Mouse (Mus musculus) hindbrain, embryonic 15.5 days (tissue): ENCODE data around the gene Gpbp1. TPM values are rescaled to one million over a fixed set of nuclear protein-coding genes. Genes with fewer than 3 reads are reported as not detected.

Experiments used
- ATAC-seq: fragments of 200-750 bp; cut with Nextera tagmentation; 2 replicates; pipeline ENCODE4 v1.8.0; 2017; ENCODE audit warnings: low read depth, moderate number of reproducible peaks, moderate TSS enrichment; ENCODE audit not compliant: low FRiP score
- H3K27ac ChIP-seq: fragments of 300-500 bp; sonication (generic); replicated peaks from 2 replicates; pipeline ENCODE4 v1.5.1; 2015; ENCODE audit warnings: mild to moderate bottlenecking, inconsistent platforms
- H3K27me3 ChIP-seq: fragments of 300-500 bp; sonication (generic); 2 replicates; pipeline ENCODE4 v1.6.1; 2015; ENCODE audit warnings: control low read depth, inconsistent platforms
- H3K36me3 ChIP-seq: fragments of 300-500 bp; sonication (generic); 2 replicates; pipeline ENCODE4 v1.6.1; 2015; ENCODE audit warnings: control low read depth, inconsistent platforms
- H3K4me1 ChIP-seq: fragments of 300-500 bp; sonication (generic); replicated peaks from 2 replicates; pipeline ENCODE4 v1.6.1; 2015; ENCODE audit warnings: control low read depth, inconsistent platforms
- H3K4me2 ChIP-seq: fragments of 300-500 bp; sonication (generic); 2 replicates; pipeline ENCODE4 v1.6.1; 2015; ENCODE audit warnings: moderate library complexity, mild to moderate bottlenecking, inconsistent platforms
- H3K4me3 ChIP-seq: fragments of 300-500 bp; sonication (generic); 2 replicates; pipeline ENCODE4 v1.5.1; 2015; ENCODE audit warnings: mild to moderate bottlenecking, inconsistent platforms
- H3K9ac ChIP-seq: fragments of 300-500 bp; sonication (generic); 2 replicates; pipeline ENCODE4 v1.6.1; 2015; ENCODE audit warnings: inconsistent platforms
- H3K9me3 ChIP-seq: fragments of 300-500 bp; sonication (generic); 2 replicates; pipeline ENCODE4 v1.6.1; 2016; ENCODE audit warnings: control low read depth, inconsistent platforms
- whole genome bisulfite sequencing: fragments of 180-500 bp; shearing (Covaris S2); methylation state at CpG from one replicate; pipeline ENCODE4 v1.1.7; 2015; 5-methylcytosine and 5-hydroxymethylcytosine counted together
- polyA plus RNA-seq: library from polyadenylated mRNA; unstranded; fragments of >200 nt; fragmentation: Nextera tagmentation; extraction: Ambion mirVana; gene quantifications from 2 replicates; pipeline ENCODE4 v1.2.1, GENCODE M21; 2015

The Gpbp1 gene
- polyA plus RNA-seq, 1 experiment from 2014 or later: 82.3 TPM

- Histone ChIP-seq H3K27ac (no peak overlapping the region), H3K4me1 (peaks cover 10% of the 10 kb centered on the region; the same call in 1 of the 2 replicates), H3K36me3 (no peaks in the 10 kb centered on the region), H3K4me2 (no peak overlapping the region), H3K9me3 (no peaks in the 10 kb centered on the region), H3K27me3 (no peaks in the 10 kb centered on the region), H3K9ac (no peak overlapping the region), H3K4me3 (no peak overlapping the region)
- no peak for ATAC-seq
- WGBS: 54% methylated on average over 6 of the region's 6 CpGs
Observed at GRCm38 (mm10) chr13:111393426-111393825, 96.5 kb downstream of the Gpbp1 start.

DNA sequence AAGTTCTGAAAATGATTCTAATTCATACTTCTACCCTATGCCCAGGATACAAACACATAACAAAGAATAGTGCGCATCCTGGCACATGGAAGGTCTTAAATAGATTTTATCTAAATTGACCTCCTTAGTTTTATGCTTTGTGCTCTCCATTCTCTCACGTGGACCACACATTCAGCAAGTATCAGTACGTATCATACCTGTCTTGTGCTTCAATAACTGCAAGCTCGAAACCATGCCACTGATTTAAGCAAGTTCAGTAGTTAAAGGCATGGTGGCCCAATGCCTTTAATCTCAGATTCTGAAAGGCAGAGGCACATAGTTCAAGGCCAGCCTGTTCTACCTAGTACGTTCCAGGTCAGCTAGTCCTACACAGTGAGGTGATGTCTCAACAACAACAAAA, 98.5 kb downstream of the Gpbp1 start:
- 91% methylated on average over 5 of the region's 5 CpGs for WGBS
- no peaks in the 10 kb centered on the region for H3K36me3 ChIP-seq
- no peaks in the 10 kb centered on the region for H3K9me3 ChIP-seq
- H3K27me3 ChIP-seq: no peaks in the 10 kb centered on the region
- no peaks in the 10 kb centered on the region for H3K4me1 ChIP-seq
- H3K27ac ChIP-seq: no peak overlapping the region
- no peak overlapping the region for H3K4me2 ChIP-seq
- no peak overlapping the region for H3K9ac ChIP-seq
- no peak overlapping the region for H3K4me3 ChIP-seq
- no peak for ATAC-seq

DNA sequence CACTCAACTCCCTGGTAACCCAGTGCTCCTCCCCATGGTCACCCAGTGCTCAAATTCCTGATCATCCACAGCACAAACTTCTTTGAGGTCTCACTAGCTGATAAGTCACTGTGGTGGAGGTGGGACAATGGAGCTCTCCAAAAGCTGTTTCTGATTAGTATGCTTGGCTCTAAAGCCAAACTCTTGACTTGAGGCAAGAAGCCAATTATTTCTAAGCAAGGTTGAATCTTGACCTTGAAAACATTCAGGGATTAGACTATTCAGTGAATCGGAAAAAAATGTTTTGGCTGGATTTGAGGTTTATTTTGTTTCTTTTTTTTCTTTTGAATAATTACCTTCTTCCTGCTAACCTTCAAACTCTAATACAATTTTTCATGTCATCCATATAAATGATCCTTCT, 98.9 kb downstream of the Gpbp1 start:
- H3K36me3 ChIP-seq: no peaks in the 10 kb centered on the region
- WGBS: 76% methylated on average over 1 of the region's 1 CpGs
- H3K4me2 ChIP-seq: no peak overlapping the region
- H3K9ac ChIP-seq: no peak overlapping the region
- no peaks in the 10 kb centered on the region for H3K9me3 ChIP-seq
- no peak for ATAC-seq
- H3K4me3 ChIP-seq: no peak overlapping the region
- no peaks in the 10 kb centered on the region for H3K27me3 ChIP-seq
- H3K4me1 ChIP-seq: no peaks in the 10 kb centered on the region
- H3K27ac ChIP-seq: no peak overlapping the region

- Histone ChIP-seq H3K4me2 (no peak overlapping the region), H3K27me3 (no peaks in the 10 kb centered on the region), H3K27ac (no peak overlapping the region), H3K9me3 (no peaks in the 10 kb centered on the region), H3K4me1 (no peaks in the 10 kb centered on the region), H3K4me3 (no peak overlapping the region), H3K9ac (no peak overlapping the region), H3K36me3 (no peaks in the 10 kb centered on the region)
- ATAC-seq: no peak
- 68% methylated on average over 12 of the region's 12 CpGs for WGBS
Observed at GRCm38 (mm10) chr13:111384011-111384985, 105.6 kb downstream of the Gpbp1 start.

Other genes starting within 250 kb of the Gpbp1 start
- not detected in 2 replicates for gene Actbl2, start 235.1 kb downstream of the Gpbp1 start, polyA plus RNA-seq
- not detected in 2 replicates for gene Gm49496, start 59.8 kb upstream of the Gpbp1 start, polyA plus RNA-seq
- gene Gm10198, start 102.7 kb upstream of the Gpbp1 start, polyA plus RNA-seq: not detected in 2 replicates
- 16.2 and 16.9 TPM in 2 replicates for gene Mier3, start 190.9 kb upstream of the Gpbp1 start, polyA plus RNA-seq